Mouse (Mus musculus) small intestine, adult 2 months (tissue): ENCODE data around the gene Vsig2.

Experiments
- CTCF ChIP-seq: fragments of 200-500 bp; IDR thresholded peaks from 2 replicates; pipeline ENCODE4 v1.5.1; 2012; ENCODE audit warnings: low read depth, mild to moderate bottlenecking, control low read depth, inconsistent platforms, low read length, moderate library complexity, mixed read lengths; ENCODE audit not compliant: insufficient replicate concordance, insufficient read length; ENCODE audit errors: extremely low read depth
- POLR2A ChIP-seq: fragments of 200-500 bp; IDR thresholded peaks from 2 replicates; pipeline ENCODE4 v1.6.1; 2012; ENCODE audit warnings: low read depth, mild to moderate bottlenecking, control low read depth, inconsistent platforms, low read length, moderate library complexity

- TF ChIP-seq CTCF (no peak), POLR2A (no peak)
Observed at GRCm38 (mm10) chr9:37514456-37514855, 24.6 kb upstream of the Vsig2 start.
